Mouse (Mus musculus) gonadal fat pad, adult 2 months (tissue): ENCODE results near the gene Ogfod1. TPM values are rescaled to one million over a fixed set of nuclear protein-coding genes. Genes with fewer than 3 reads are reported as not detected.
A peak's percentile ranks its signal among the peaks of the same experiment; 100 is the strongest.

ENCODE experiments used
- DNase-seq: peaks from one replicate; pipeline ENCODE4 v3.0.0-alpha.2; 2012; ENCODE audit warnings: low read depth
- polyA plus RNA-seq: library from polyadenylated mRNA; depleted of rRNA; stranded (reverse); fragments of >200 nt; gene quantifications from 2 replicates; pipeline ENCODE4 v1.2.3, GENCODE M21; 2012; rRNA removed

The Ogfod1 gene
- polyA plus RNA-seq, 1 experiment: 9.0 TPM

GRCm38 (mm10) chr8:94068793-94069192, 31.8 kb downstream of the Ogfod1 start:
- no peak for DNase-seq

- DNase-seq: no peak
These were observed 39.6 kb downstream of the Ogfod1 start for GRCm38 (mm10) chr8:94076461-94077192.

GRCm38 (mm10) chr8:94087964-94088363, 51.0 kb downstream of the Ogfod1 start:
- DNase-seq: no peak

GRCm38 (mm10) chr8:94089715-94090114, 52.7 kb downstream of the Ogfod1 start:
- no peak for DNase-seq

- DNase-seq: no peak
These were observed 55.9 kb downstream of the Ogfod1 start for GRCm38 (mm10) chr8:94092848-94093247.

- no peak for DNase-seq
These were observed 57.3 kb downstream of the Ogfod1 start for GRCm38 (mm10) chr8:94094281-94094680.

- peak; percentile 71 for DNase-seq
These were observed 61.3 kb downstream of the Ogfod1 start, which contains the start of gene Bbs2 for GRCm38 (mm10) chr8:94098081-94098974. Gene Bbs2, minus strand, starts transcription at chr8:94098928.

- DNase-seq: no peak
These were observed 62.0 kb downstream of the Ogfod1 start for GRCm38 (mm10) chr8:94098996-94099395.

- DNase-seq: no peak
These were observed 67.1 kb downstream of the Ogfod1 start for GRCm38 (mm10) chr8:94104146-94104545.

GRCm38 (mm10) chr8:94107871-94108270, 70.9 kb downstream of the Ogfod1 start:
- DNase-seq: no peak

- no peak for DNase-seq
These were observed 72.4 kb downstream of the Ogfod1 start for GRCm38 (mm10) chr8:94109396-94109795.

GRCm38 (mm10) chr8:94109835-94110234, 72.8 kb downstream of the Ogfod1 start:
- no peak for DNase-seq

GRCm38 (mm10) chr8:94110526-94111177, 73.7 kb downstream of the Ogfod1 start:
- DNase-seq: no peak

GRCm38 (mm10) chr8:94113435-94113834, 76.4 kb downstream of the Ogfod1 start:
- DNase-seq: no peak

GRCm38 (mm10) chr8:94113972-94114371, 77.0 kb downstream of the Ogfod1 start:
- DNase-seq: no peak

Other genes starting within 250 kb of the Ogfod1 start
- 10.4 and 16.0 TPM in 2 replicates for gene Gnao1, start 227.2 kb upstream of the Ogfod1 start, polyA plus RNA-seq
- 138 and 142 TPM in 2 replicates for gene Amfr, start 24.4 kb upstream of the Ogfod1 start, polyA plus RNA-seq
- 10.0 and 16.2 TPM in 2 replicates for gene Nudt21, start 167 bp upstream of the Ogfod1 start, polyA plus RNA-seq
- gene Bbs2, start 61.7 kb downstream of the Ogfod1 start, polyA plus RNA-seq: 26.9 and 28.2 TPM in 2 replicates
- not detected in 2 replicates for gene Mt4, start 100.0 kb downstream of the Ogfod1 start, polyA plus RNA-seq
- gene Mt3, start 115.4 kb downstream of the Ogfod1 start, polyA plus RNA-seq: 4.9 and 22.1 TPM in 2 replicates
- 147 and 159 TPM in 2 replicates for gene Mt2, start 135.5 kb downstream of the Ogfod1 start, polyA plus RNA-seq
- 866 and 1,103 TPM in 2 replicates for gene Mt1, start 141.9 kb downstream of the Ogfod1 start, polyA plus RNA-seq
- 22.7 and 24.3 TPM in 2 replicates for gene Nup93, start 177.4 kb downstream of the Ogfod1 start, polyA plus RNA-seq